Mouse (Mus musculus): ENCODE data around the gene Pm20d2. TPM values are rescaled to one million over a fixed set of nuclear protein-coding genes. Genes with fewer than 3 reads are reported as not detected.

Pm20d2 gene
- total and polyA plus RNA-seq, 3 experiments: 0.16 to 0.59 (median 0.32) TPM

DNA sequence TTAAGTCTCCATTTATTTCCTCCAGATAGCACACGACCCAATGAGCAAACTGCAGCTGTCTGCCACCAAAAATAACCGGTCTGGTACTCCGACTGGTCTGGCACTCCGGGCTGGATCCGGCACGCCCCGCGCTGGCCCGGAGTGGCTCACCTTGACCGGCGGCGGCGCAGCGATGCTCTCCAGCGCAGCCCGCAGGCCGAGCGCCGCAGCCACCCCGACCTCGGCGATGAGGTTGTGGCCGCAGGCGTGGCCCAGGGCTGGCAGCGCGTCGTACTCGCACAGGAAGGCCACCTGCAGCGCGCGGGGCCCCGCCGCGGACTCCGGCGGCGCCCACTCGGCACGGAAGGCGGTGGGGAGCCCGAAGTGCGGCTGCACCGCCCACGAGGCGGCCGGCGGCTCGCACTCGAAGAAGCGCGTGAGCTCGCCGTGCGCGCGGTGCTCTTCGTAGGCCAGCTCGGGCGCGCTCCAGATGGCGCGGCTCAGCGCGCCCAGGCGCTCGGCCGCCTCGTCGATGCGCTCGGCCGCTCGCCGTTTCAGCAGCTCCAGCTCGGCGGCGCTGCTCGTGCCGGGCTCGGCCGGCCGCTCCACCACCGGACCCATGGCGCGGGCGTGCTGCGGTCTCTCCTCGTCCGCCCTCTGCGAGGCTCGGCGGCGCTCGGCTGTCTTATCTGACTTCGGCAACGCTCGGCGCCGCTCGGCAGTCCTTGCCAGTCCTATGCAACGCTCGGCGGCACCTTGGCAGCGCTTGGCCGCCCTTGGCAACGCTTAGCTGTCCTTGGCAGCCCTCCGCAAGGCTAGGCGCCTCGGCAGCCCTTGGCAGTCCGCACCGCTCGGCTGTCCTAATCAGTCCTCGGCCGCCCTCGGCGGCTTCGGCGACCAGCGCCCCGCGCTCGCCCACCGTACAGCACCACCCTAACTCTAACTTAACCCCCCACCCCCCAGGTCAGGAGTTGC lies 479 bp downstream of the Pm20d2 start (continued):
- peak; percentile 93 for TF ChIP-seq TBP (conservative IDR thresholded peaks at IDR 0.05; ENCODE audit: low read depth, low read length)
- TF ChIP-seq POLR2AphosphoS2 (IDR thresholded peaks at IDR 0.05; ENCODE audit: low read depth, low read length): no peak
- 0 out of 2 replicates have a peak, but pooled peaks have one; percentile 28 for TF ChIP-seq MXI1 (IDR thresholded peaks at IDR 0.05; ENCODE audit: low read depth, low read length)
- no peak for TF ChIP-seq ELF1 (IDR thresholded peaks at IDR 0.05; ENCODE audit: low read depth, low read length)
- TF ChIP-seq CHD2 (IDR thresholded peaks at IDR 0.05; ENCODE audit: low read length): no peak
- TF ChIP-seq USF1 (IDR thresholded peaks at IDR 0.05; ENCODE audit: low read depth, low read length): no peak
- TF ChIP-seq PAX5 (IDR thresholded peaks at IDR 0.05; ENCODE audit: low read length): no peak
- no peak for TF ChIP-seq ETS1 (conservative IDR thresholded peaks at IDR 0.05; ENCODE audit: low read depth, low read length)
- no peak for TF ChIP-seq MEF2A (IDR thresholded peaks at IDR 0.05; ENCODE audit: borderline replicate concordance, low read depth, low read length)
- peak; percentile 99 for TF ChIP-seq UBTF (IDR thresholded peaks at IDR 0.05; ENCODE audit: low read depth, low read length)
- no peak for TF ChIP-seq MAX (IDR thresholded peaks at IDR 0.05; ENCODE audit: low read length)
- no peak for TF ChIP-seq MAZ (IDR thresholded peaks at IDR 0.05; ENCODE audit: low read depth, low read length)
- TF ChIP-seq JUND (conservative IDR thresholded peaks at IDR 0.05; ENCODE audit: low read depth, low read length): no peak

DNA sequence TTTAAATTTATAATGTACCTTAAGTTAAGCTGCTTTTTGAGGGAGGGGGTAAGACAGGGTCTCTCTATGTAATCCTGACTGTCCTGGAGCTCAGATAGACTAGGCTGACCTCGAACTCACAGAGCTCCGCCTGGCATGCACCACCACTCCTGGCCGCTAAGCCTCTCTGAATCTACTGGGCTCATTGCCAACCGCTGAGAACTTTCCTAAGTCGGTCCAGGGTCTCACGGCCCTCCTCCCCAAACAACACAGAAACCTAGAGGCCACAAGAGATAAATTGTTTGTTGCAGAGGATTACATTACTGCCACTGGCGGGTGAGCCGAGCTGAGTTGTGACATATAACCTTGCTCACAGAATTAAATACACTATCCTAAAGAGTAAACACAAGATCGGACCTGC lies 1.4 kb downstream of the Pm20d2 start:
- Histone ChIP-seq H3K9ac (ENCODE audit: insufficient read depth, low read depth) (no peak overlapping the region), H3K4me1 (ENCODE audit: control insufficient read depth in 1 of 2, insufficient read depth in 2 of 2) (no peaks in the 10 kb centered on the region), H3K27ac (ENCODE audit: insufficient read depth, low read depth) (no peak overlapping the region), H3K36me3 (replicated peaks in 1 of 2; ENCODE audit: control insufficient read depth in 1 of 2, insufficient read depth in 1 of 2, low read length in 1 of 2) (no peaks in the 10 kb centered on the region), H3K4me3 (replicated peaks in 1 of 3; ENCODE audit: low read depth in 2 of 3, low read length in 2 of 3, poor library complexity in 1 of 3) (no peak overlapping the region), H3K79me2 (replicated peaks; ENCODE audit: control insufficient read depth, extremely low read depth, insufficient read depth, poor library complexity, severe bottlenecking) (no peaks in the 10 kb centered on the region), H3K27me3 (replicated peaks) (no peaks in the 10 kb centered on the region), H3K4me2 (ENCODE audit: insufficient read depth, low read depth, poor library complexity, severe bottlenecking) (no peak overlapping the region), H3K9me3 (replicated peaks; ENCODE audit: low read length) (peaks cover 10% of the 10 kb centered on the region)
- in situ Hi-C loops (cut with MboI; ENCODE audit: low pct_ligation_motif_present, low pct_unique_long_range_greater_than_20kb, low sequenced_read_pairs): no loop called here
- DNase-seq (ENCODE audit: extremely low read depth): no peak
- TF ChIP-seq MEF2A (IDR thresholded peaks at IDR 0.05; ENCODE audit: borderline replicate concordance, low read depth, low read length): no peak
- no peak for TF ChIP-seq JUND (conservative IDR thresholded peaks at IDR 0.05; ENCODE audit: low read depth, low read length)
- no peak for TF ChIP-seq MAX (IDR thresholded peaks at IDR 0.05; ENCODE audit: low read length)
- no peak for TF ChIP-seq JUN (IDR thresholded peaks at IDR 0.05; ENCODE audit: insufficient read depth, low read depth, low read length)
- TF ChIP-seq POLR2AphosphoS2 (IDR thresholded peaks at IDR 0.05; ENCODE audit: low read depth, low read length): no peak
- no peak for TF ChIP-seq ZNF384 (IDR thresholded peaks at IDR 0.05; ENCODE audit: low read depth, low read length)
- no peak for TF ChIP-seq IRF4 (IDR thresholded peaks at IDR 0.05; ENCODE audit: low read depth, low read length)
- no peak for TF ChIP-seq USF1 (IDR thresholded peaks at IDR 0.05; ENCODE audit: low read depth, low read length)
- TF ChIP-seq POLR2A (IDR thresholded peaks at IDR 0.05; ENCODE audit: low read depth, low read length): no peak
- TF ChIP-seq MYC (IDR thresholded peaks at IDR 0.05; ENCODE audit: low read depth, low read length): no peak
- TF ChIP-seq ZMIZ1 (IDR thresholded peaks at IDR 0.05; ENCODE audit: low read depth, low read length): no peak
- TF ChIP-seq SIN3A (IDR thresholded peaks at IDR 0.05; ENCODE audit: low read length): no peak
- TF ChIP-seq RAD21 (IDR thresholded peaks at IDR 0.05; ENCODE audit: low read depth, low read length): no peak
- TF ChIP-seq RCOR1 (conservative IDR thresholded peaks at IDR 0.05; ENCODE audit: low read depth, low read length): no peak
- TF ChIP-seq CHD2 (IDR thresholded peaks at IDR 0.05; ENCODE audit: low read length): no peak
- TF ChIP-seq BHLHE40 (IDR thresholded peaks at IDR 0.05; ENCODE audit: low read depth, low read length): no peak
- dilution Hi-C loops (cut with MboI; ENCODE audit: extremely low pct_ligation_motif_present, extremely low pct_unique_long_range_greater_than_20kb, low sequenced_read_pairs): no loop called here

Data from CH12.LX (cell line).